Mouse (Mus musculus) forebrain, embryonic 10.5 days (tissue): ENCODE data around the gene Socs7. TPM values are rescaled to one million over a fixed set of nuclear protein-coding genes. Genes with fewer than 3 reads are reported as not detected.

Experiments used
- DNase-seq: peaks from one replicate; pipeline ENCODE4 v3.0.0-alpha.2; 2017; ENCODE audit warnings: low spot score; ENCODE audit errors: extremely low spot score
- H3K27ac ChIP-seq: fragments of 300-500 bp; sonication (generic); 2 replicates; pipeline ENCODE4 v1.5.1; 2016; ENCODE audit warnings: mild to moderate bottlenecking
- H3K27me3 ChIP-seq: fragments of 300-500 bp; sonication (generic); 2 replicates; pipeline ENCODE4 v1.6.1; 2016; ENCODE audit warnings: mild to moderate bottlenecking; ENCODE audit not compliant: poor library complexity, severe bottlenecking
- H3K36me3 ChIP-seq: fragments of 300-500 bp; sonication (generic); replicated peaks from 2 replicates; pipeline ENCODE4 v1.6.1; 2016; ENCODE audit warnings: mild to moderate bottlenecking, moderate library complexity
- H3K4me1 ChIP-seq: fragments of 300-500 bp; sonication (generic); 2 replicates; pipeline ENCODE4 v1.6.1; 2016
- H3K4me3 ChIP-seq: fragments of 300-500 bp; sonication (generic); 2 replicates; pipeline ENCODE4 v1.5.1; 2016; ENCODE audit warnings: mild to moderate bottlenecking, moderate library complexity
- H3K9me3 ChIP-seq: fragments of 300-500 bp; sonication (generic); 2 replicates; pipeline ENCODE4 v1.6.1; 2016; ENCODE audit warnings: mild to moderate bottlenecking, moderate library complexity
- WGBS: fragments of 180-500 bp; shearing (Covaris S2); methylation state at CpG from one replicate; pipeline ENCODE4 v1.1.7; 2016; 5-methylcytosine and 5-hydroxymethylcytosine counted together
- polyA plus RNA-seq: library from polyadenylated mRNA; unstranded; fragments of >200 nt; fragmentation: Nextera tagmentation; extraction: Ambion mirVana; gene quantifications from 2 replicates; pipeline ENCODE4 v1.2.1, GENCODE M21; 2016

Socs7 gene
- polyA plus RNA-seq, 1 experiment from 2014 or later = 4.2 TPM

- H3K36me3 ChIP-seq = no peaks in the 10 kb centered on the region
- H3K4me3 ChIP-seq = no peak overlapping the region
- DNase-seq = no peak
- H3K9me3 ChIP-seq = no peaks in the 10 kb centered on the region
- peaks cover 58% of the 10 kb centered on the region for H3K4me1 ChIP-seq
- no peak overlapping the region for H3K27ac ChIP-seq
- WGBS = 87% methylated on average over 8 of the region's 8 CpGs
- H3K27me3 ChIP-seq = peaks cover 23% of the 10 kb centered on the region
Observed at GRCm38 (mm10) chr11:97432983-97433539, 70.7 kb downstream of the Socs7 start.

- Histone ChIP-seq H3K27me3 (peaks cover 25% of the 10 kb centered on the region), H3K36me3 (no peaks in the 10 kb centered on the region), H3K9me3 (no peaks in the 10 kb centered on the region), H3K27ac (no peak overlapping the region), H3K4me3 (no peak overlapping the region), H3K4me1 (peaks cover 58% of the 10 kb centered on the region)
- no peak for DNase-seq
- 76% methylated on average over 8 of the region's 8 CpGs for WGBS
Observed at GRCm38 (mm10) chr11:97434121-97434520, 71.8 kb downstream of the Socs7 start.

GRCm38 (mm10) chr11:97434704-97435454 lies 72.5 kb downstream of the Socs7 start:
- H3K4me3 ChIP-seq = peak overlapping the region; percentile 53
- H3K4me1 ChIP-seq = peaks cover 59% of the 10 kb centered on the region
- 4% methylated on average over 15 of the region's 15 CpGs for WGBS

DNA sequence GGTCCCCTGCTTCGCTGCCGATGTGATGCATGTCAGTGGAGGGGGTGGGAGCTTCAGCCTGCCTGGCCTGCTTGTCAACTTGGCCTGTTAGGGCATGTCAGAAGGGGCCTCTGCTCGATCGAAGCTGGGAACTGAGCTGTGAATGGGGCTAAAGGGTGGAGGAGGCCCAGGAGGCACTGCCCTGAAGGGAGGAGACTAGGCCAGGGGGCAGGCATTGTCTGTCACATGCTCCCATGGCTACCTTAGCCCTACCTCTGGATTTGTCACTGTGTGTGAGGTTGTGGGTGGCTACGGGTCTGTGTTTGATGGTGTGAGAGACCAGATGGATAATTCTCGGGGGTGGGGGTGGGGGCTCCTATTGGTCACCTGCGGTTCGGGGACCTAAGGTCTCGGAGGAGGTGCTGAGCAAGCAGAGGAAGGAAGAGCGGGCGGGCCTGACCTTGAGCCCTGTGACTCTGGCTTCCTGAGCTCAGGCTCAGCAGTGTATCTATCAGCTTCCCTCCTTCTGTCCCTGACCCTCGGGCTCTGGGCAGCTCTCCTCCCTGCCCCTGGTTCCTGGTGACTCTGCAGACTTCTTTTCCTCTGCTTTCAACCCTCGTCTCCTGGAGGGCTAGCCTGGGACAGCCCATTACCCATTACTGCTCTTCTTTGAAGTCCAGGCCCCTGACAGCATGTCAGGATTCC lies 73.6 kb downstream of the Socs7 start:
- peaks cover 69% of the 10 kb centered on the region for H3K4me1 ChIP-seq
- peaks cover 35% of the 10 kb centered on the region for H3K27me3 ChIP-seq
- H3K36me3 ChIP-seq = no peaks in the 10 kb centered on the region
- H3K9me3 ChIP-seq = no peaks in the 10 kb centered on the region
- no peak for DNase-seq
- H3K4me3 ChIP-seq = no peak overlapping the region
- WGBS = 59% methylated on average over 13 of the region's 13 CpGs
- peak overlapping the region; percentile 83 for H3K27ac ChIP-seq

More at GRCm38 (mm10) chr11:97434704-97435454, 72.5 kb downstream of the Socs7 start:
- DNase-seq = peak; percentile 85
- Histone ChIP-seq H3K36me3 (no peaks in the 10 kb centered on the region), H3K27ac (peak overlapping the region; percentile 83), H3K27me3 (peaks cover 25% of the 10 kb centered on the region), H3K9me3 (no peaks in the 10 kb centered on the region)

- H3K4me1 ChIP-seq = peaks cover 87% of the 10 kb centered on the region
- H3K9me3 ChIP-seq = no peaks in the 10 kb centered on the region
- no peak overlapping the region for H3K4me3 ChIP-seq
- no peaks in the 10 kb centered on the region for H3K36me3 ChIP-seq
- WGBS = 10% methylated on average over 5 of the region's 5 CpGs
- H3K27me3 ChIP-seq = peaks cover 53% of the 10 kb centered on the region
- H3K27ac ChIP-seq = peak overlapping the region; percentile 74
- no peak for DNase-seq
Observed at GRCm38 (mm10) chr11:97437745-97438144, 75.4 kb downstream of the Socs7 start.

GRCm38 (mm10) chr11:97438868-97439267 lies 76.5 kb downstream of the Socs7 start:
- Histone ChIP-seq H3K27ac (peak overlapping the region; percentile 74), H3K27me3 (peaks cover 54% of the 10 kb centered on the region), H3K36me3 (no peaks in the 10 kb centered on the region), H3K9me3 (no peaks in the 10 kb centered on the region), H3K4me3 (no peak overlapping the region), H3K4me1 (peaks cover 88% of the 10 kb centered on the region)
- WGBS = 54% methylated on average over 9 of the region's 9 CpGs
- DNase-seq = no peak

DNA sequence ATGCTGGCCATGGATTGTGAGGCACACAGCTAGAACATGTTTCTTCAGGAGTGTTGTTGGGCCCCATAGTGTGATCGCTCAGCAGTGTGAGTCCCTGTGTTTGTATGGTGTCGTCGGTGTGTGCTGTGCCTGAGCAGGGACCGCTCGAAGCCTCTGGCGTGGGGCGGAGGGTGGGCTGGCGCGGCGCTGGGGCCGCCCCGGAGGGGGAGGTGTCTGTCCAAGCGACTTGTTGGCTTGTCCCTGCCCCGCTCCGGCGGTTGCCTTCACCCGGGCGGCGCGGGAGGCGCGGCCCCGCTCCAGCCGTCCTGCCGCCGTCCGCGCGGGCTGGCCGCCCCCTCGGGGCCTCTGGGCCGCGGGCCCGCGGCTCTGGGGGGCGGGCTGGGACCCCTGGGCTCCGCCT lies 77.6 kb downstream of the Socs7 start:
- peak overlapping the region; percentile 56 for H3K4me3 ChIP-seq
- H3K9me3 ChIP-seq = no peaks in the 10 kb centered on the region
- DNase-seq = peak; percentile 46
- peaks cover 78% of the 10 kb centered on the region for H3K4me1 ChIP-seq
- H3K27ac ChIP-seq = peak overlapping the region; percentile 86
- peaks cover 10% of the 10 kb centered on the region for H3K36me3 ChIP-seq
- WGBS = 3% methylated on average over 37 of the region's 37 CpGs
- peaks cover 54% of the 10 kb centered on the region for H3K27me3 ChIP-seq

- Histone ChIP-seq H3K36me3 (peaks cover 15% of the 10 kb centered on the region), H3K27me3 (peaks cover 54% of the 10 kb centered on the region), H3K27ac (peak overlapping the region; percentile 86), H3K9me3 (no peaks in the 10 kb centered on the region), H3K4me3 (peak overlapping the region; percentile 56), H3K4me1 (peaks cover 75% of the 10 kb centered on the region)
- WGBS = 2% methylated on average over 34 of the region's 34 CpGs
- no peak for DNase-seq
Observed at GRCm38 (mm10) chr11:97440441-97440881, 78.1 kb downstream of the Socs7 start.

GRCm38 (mm10) chr11:97441036-97441657 lies 78.8 kb downstream of the Socs7 start:
- Histone ChIP-seq H3K4me3 (peak overlapping the region; percentile 56), H3K36me3 (peaks cover 18% of the 10 kb centered on the region), H3K27me3 (peaks cover 54% of the 10 kb centered on the region), H3K27ac (peak overlapping the region; percentile 86), H3K9me3 (no peaks in the 10 kb centered on the region), H3K4me1 (peaks cover 72% of the 10 kb centered on the region)
- 61% methylated on average over 15 of the region's 15 CpGs for WGBS
- DNase-seq = no peak

- DNase-seq = no peak
- Histone ChIP-seq H3K9me3 (no peaks in the 10 kb centered on the region), H3K36me3 (peaks cover 18% of the 10 kb centered on the region), H3K27ac (peak overlapping the region; percentile 60), H3K27me3 (peaks cover 54% of the 10 kb centered on the region), H3K4me3 (peak overlapping the region; percentile 56), H3K4me1 (peaks cover 72% of the 10 kb centered on the region)
- WGBS = 7% methylated on average over 3 of the region's 3 CpGs
Observed at GRCm38 (mm10) chr11:97441658-97442125, 79.3 kb downstream of the Socs7 start.

- Histone ChIP-seq H3K4me1 (peaks cover 59% of the 10 kb centered on the region), H3K4me3 (peak overlapping the region; percentile 18; the same call in 1 of the 2 replicates), H3K36me3 (peaks cover 19% of the 10 kb centered on the region), H3K27me3 (peaks cover 48% of the 10 kb centered on the region), H3K27ac (peak overlapping the region; percentile 60), H3K9me3 (no peaks in the 10 kb centered on the region)
- WGBS = 88% methylated on average over 11 of the region's 11 CpGs
- DNase-seq = no peak
Observed at GRCm38 (mm10) chr11:97442891-97443675, 80.7 kb downstream of the Socs7 start.

GRCm38 (mm10) chr11:97445596-97445995 lies 83.2 kb downstream of the Socs7 start:
- Histone ChIP-seq H3K36me3 (peaks cover 32% of the 10 kb centered on the region), H3K4me3 (no peak overlapping the region), H3K9me3 (no peaks in the 10 kb centered on the region), H3K4me1 (peaks cover 48% of the 10 kb centered on the region), H3K27me3 (peaks cover 22% of the 10 kb centered on the region), H3K27ac (peak overlapping the region; percentile 70)
- DNase-seq = no peak
- 73% methylated on average over 6 of the region's 6 CpGs for WGBS
